Mouse (Mus musculus): ENCODE measurements around the gene Oasl2. TPM values are rescaled to one million over a fixed set of nuclear protein-coding genes. Genes with fewer than 3 reads are reported as not detected.

Oasl2 gene
- total and polyA plus RNA-seq, 3 experiments: 0.31 TPM; not detected in 2

GRCm38 (mm10) chr5:114951279-114951880, 54.6 kb downstream of the Oasl2 start:
- Histone ChIP-seq H3K4me2 (ENCODE audit: insufficient read depth, low read depth, poor library complexity, severe bottlenecking) (no peak overlapping the region), H3K27ac (ENCODE audit: insufficient read depth, low read depth) (no peak overlapping the region), H3K9ac (ENCODE audit: insufficient read depth, low read depth) (no peak overlapping the region), H3K36me3 (replicated peaks in 1 of 2; ENCODE audit: control insufficient read depth in 1 of 2, insufficient read depth in 1 of 2, low read length in 1 of 2) (peaks cover 37 to 55% of the 10 kb centered on the region in 2 experiments), H3K9me3 (replicated peaks; ENCODE audit: low read length) (no peaks in the 10 kb centered on the region), H3K27me3 (replicated peaks) (no peaks in the 10 kb centered on the region), H3K79me2 (replicated peaks; ENCODE audit: control insufficient read depth, extremely low read depth, insufficient read depth, poor library complexity, severe bottlenecking) (no peaks in the 10 kb centered on the region), H3K4me1 (ENCODE audit: control insufficient read depth in 1 of 2, insufficient read depth in 2 of 2) (peaks cover 0 to 14% of the 10 kb centered on the region in 2 experiments; a peak in 3 of 4 replicates), H3K4me3 (replicated peaks in 1 of 3; ENCODE audit: low read depth in 2 of 3, low read length in 2 of 3, poor library complexity in 1 of 3) (no peak overlapping the region)
- no peak for DNase-seq (ENCODE audit: extremely low read depth)
- dilution Hi-C loops (cut with MboI; ENCODE audit: extremely low pct_ligation_motif_present, extremely low pct_unique_long_range_greater_than_20kb, low sequenced_read_pairs) (no loop called here), in situ Hi-C loops (cut with MboI; ENCODE audit: low pct_ligation_motif_present, low pct_unique_long_range_greater_than_20kb, low sequenced_read_pairs) (no loop called here)
- TF ChIP-seq CHD2 (IDR thresholded peaks at IDR 0.05; ENCODE audit: low read length) (no peak), MXI1 (IDR thresholded peaks at IDR 0.05; ENCODE audit: low read depth, low read length) (no peak), CTCF (conservative IDR thresholded peaks at IDR 0.05 in 1 of 2, IDR thresholded peaks at IDR 0.05 in 1 of 2; ENCODE audit: low read depth in 2 of 2, low read length in 2 of 2) (no peak)

GRCm38 (mm10) chr5:114953326-114953725, 56.6 kb downstream of the Oasl2 start:
- no peak for TF ChIP-seq IRF4 (IDR thresholded peaks at IDR 0.05; ENCODE audit: low read depth, low read length)
- no peak for TF ChIP-seq EP300 (IDR thresholded peaks at IDR 0.05; ENCODE audit: low read length)
- TF ChIP-seq GABPA (IDR thresholded peaks at IDR 0.05; ENCODE audit: insufficient replicate concordance, low read depth, low read length): no peak
- TF ChIP-seq NRF1 (IDR thresholded peaks at IDR 0.05; ENCODE audit: low read depth, low read length): no peak
- no peak for TF ChIP-seq MAFK (IDR thresholded peaks at IDR 0.05; ENCODE audit: insufficient replicate concordance, low read length)
- no peak for TF ChIP-seq ZNF384 (IDR thresholded peaks at IDR 0.05; ENCODE audit: low read depth, low read length)
- Histone ChIP-seq H3K9ac (ENCODE audit: insufficient read depth, low read depth) (no peak overlapping the region), H3K27me3 (replicated peaks) (no peaks in the 10 kb centered on the region), H3K27ac (ENCODE audit: insufficient read depth, low read depth) (no peak overlapping the region), H3K4me3 (replicated peaks in 1 of 3; ENCODE audit: low read depth in 2 of 3, low read length in 2 of 3, poor library complexity in 1 of 3) (no peak overlapping the region), H3K9me3 (replicated peaks; ENCODE audit: low read length) (no peaks in the 10 kb centered on the region), H3K36me3 (replicated peaks in 1 of 2; ENCODE audit: control insufficient read depth in 1 of 2, insufficient read depth in 1 of 2, low read length in 1 of 2) (peaks cover 18 to 35% of the 10 kb centered on the region in 2 experiments), H3K4me1 (ENCODE audit: control insufficient read depth in 1 of 2, insufficient read depth in 2 of 2) (peaks cover 0 to 14% of the 10 kb centered on the region in 2 experiments; a peak in 3 of 4 replicates), H3K4me2 (ENCODE audit: insufficient read depth, low read depth, poor library complexity, severe bottlenecking) (no peak overlapping the region), H3K79me2 (replicated peaks; ENCODE audit: control insufficient read depth, extremely low read depth, insufficient read depth, poor library complexity, severe bottlenecking) (no peaks in the 10 kb centered on the region)
- no peak for DNase-seq (ENCODE audit: extremely low read depth)
- dilution Hi-C loops (cut with MboI; ENCODE audit: extremely low pct_ligation_motif_present, extremely low pct_unique_long_range_greater_than_20kb, low sequenced_read_pairs): no loop called here
- in situ Hi-C loops (cut with MboI; ENCODE audit: low pct_ligation_motif_present, low pct_unique_long_range_greater_than_20kb, low sequenced_read_pairs): no loop called here

- no peak overlapping the region for H3K4me2 ChIP-seq (ENCODE audit: insufficient read depth, low read depth, poor library complexity, severe bottlenecking)
- in situ Hi-C loops (cut with MboI; ENCODE audit: low pct_ligation_motif_present, low pct_unique_long_range_greater_than_20kb, low sequenced_read_pairs) (no loop called here), dilution Hi-C loops (cut with MboI; ENCODE audit: extremely low pct_ligation_motif_present, extremely low pct_unique_long_range_greater_than_20kb, low sequenced_read_pairs) (no loop called here)
- H3K27ac ChIP-seq (ENCODE audit: insufficient read depth, low read depth): no peak overlapping the region
- no peak for DNase-seq (ENCODE audit: extremely low read depth)
- no peaks in the 10 kb centered on the region for H3K36me3 ChIP-seq (replicated peaks in 1 of 2; ENCODE audit: control insufficient read depth in 1 of 2, insufficient read depth in 1 of 2, low read length in 1 of 2)
- peaks cover 2% of the 10 kb centered on the region for H3K27me3 ChIP-seq (replicated peaks)
- H3K9ac ChIP-seq (ENCODE audit: insufficient read depth, low read depth): no peak overlapping the region
- no peaks in the 10 kb centered on the region for H3K4me1 ChIP-seq (ENCODE audit: control insufficient read depth in 1 of 2, insufficient read depth in 2 of 2)
- H3K79me2 ChIP-seq (replicated peaks; ENCODE audit: control insufficient read depth, extremely low read depth, insufficient read depth, poor library complexity, severe bottlenecking): no peaks in the 10 kb centered on the region
- no peaks in the 10 kb centered on the region for H3K9me3 ChIP-seq (replicated peaks; ENCODE audit: low read length)
- no peak for TF ChIP-seq ZKSCAN1 (IDR thresholded peaks at IDR 0.05; ENCODE audit: borderline replicate concordance, low read depth, low read length)
- H3K4me3 ChIP-seq (replicated peaks in 1 of 3; ENCODE audit: low read depth in 2 of 3, low read length in 2 of 3, poor library complexity in 1 of 3): no peak overlapping the region
Observed at GRCm38 (mm10) chr5:114958069-114958468, 61.3 kb downstream of the Oasl2 start.

Other genes with a start within 250 kb of the Oasl2 start
- gene Trpv4, start 238.5 kb upstream of the Oasl2 start, total RNA-seq (2012; rRNA removed): 0.13 TPM in 1 of 2 replicates, not detected in the other
- gene Trpv4, start 238.5 kb upstream of the Oasl2 start, total RNA-seq (2014; rRNA removed): not detected in 2 replicates
- gene Trpv4, start 238.5 kb upstream of the Oasl2 start, polyA plus RNA-seq (2012; ENCODE audit: insufficient read length, low read depth): 0.22 and 0.24 TPM in 2 replicates
- 25.5 and 28.3 TPM in 2 replicates for gene Gltp, start 206.0 kb upstream of the Oasl2 start, total RNA-seq (2012; rRNA removed)
- 23.6 and 23.8 TPM in 2 replicates for gene Gltp, start 206.0 kb upstream of the Oasl2 start, total RNA-seq (2014; rRNA removed)
- 90.4 and 98.4 TPM in 2 replicates for gene Gltp, start 206.0 kb upstream of the Oasl2 start, polyA plus RNA-seq (2012; ENCODE audit: insufficient read length, low read depth)
- gene Tchp, start 189.2 kb upstream of the Oasl2 start, total RNA-seq (2012; rRNA removed): 6.7 and 9.1 TPM in 2 replicates
- 4.3 and 4.9 TPM in 2 replicates for gene Tchp, start 189.2 kb upstream of the Oasl2 start, total RNA-seq (2014; rRNA removed)
- gene Tchp, start 189.2 kb upstream of the Oasl2 start, polyA plus RNA-seq (2012; ENCODE audit: insufficient read length, low read depth): 11.6 and 15.3 TPM in 2 replicates
- gene Ankrd13a, start 122.3 kb upstream of the Oasl2 start, total RNA-seq (2012; rRNA removed): 73.8 and 82.3 TPM in 2 replicates
- 80.8 and 89.4 TPM in 2 replicates for gene Ankrd13a, start 122.3 kb upstream of the Oasl2 start, total RNA-seq (2014; rRNA removed)
- 121 and 123 TPM in 2 replicates for gene Ankrd13a, start 122.3 kb upstream of the Oasl2 start, polyA plus RNA-seq (2012; ENCODE audit: insufficient read length, low read depth)
- 19.3 and 22.1 TPM in 2 replicates for gene Git2, start 121.4 kb upstream of the Oasl2 start, total RNA-seq (2012; rRNA removed)
- 9.4 and 12.3 TPM in 2 replicates for gene Git2, start 121.4 kb upstream of the Oasl2 start, total RNA-seq (2014; rRNA removed)
- gene Git2, start 121.4 kb upstream of the Oasl2 start, polyA plus RNA-seq (2012; ENCODE audit: insufficient read length, low read depth): 25.5 and 29.4 TPM in 2 replicates
- 15.5 and 17.5 TPM in 2 replicates for gene 1500011B03Rik, start 73.5 kb upstream of the Oasl2 start, total RNA-seq (2012; rRNA removed)
- 39.1 and 39.7 TPM in 2 replicates for gene 1500011B03Rik, start 73.5 kb upstream of the Oasl2 start, total RNA-seq (2014; rRNA removed)
- gene 1500011B03Rik, start 73.5 kb upstream of the Oasl2 start, polyA plus RNA-seq (2012; ENCODE audit: insufficient read length, low read depth): 31.4 and 35.5 TPM in 2 replicates
- gene 4930519G04Rik, start 43.3 kb upstream of the Oasl2 start, total RNA-seq (2012; rRNA removed): not detected in 2 replicates
- not detected in 2 replicates for gene 4930519G04Rik, start 43.3 kb upstream of the Oasl2 start, total RNA-seq (2014; rRNA removed)
- gene 4930519G04Rik, start 43.3 kb upstream of the Oasl2 start, polyA plus RNA-seq (2012; ENCODE audit: insufficient read length, low read depth): not detected in 2 replicates
- 0.04 TPM in 1 of 2 replicates, not detected in the other for gene Gm9936, start 38.3 kb upstream of the Oasl2 start, total RNA-seq (2012; rRNA removed)
- 0.15 and 0.26 TPM in 2 replicates for gene Gm9936, start 38.3 kb upstream of the Oasl2 start, total RNA-seq (2014; rRNA removed)
- 0.11 TPM in 1 of 2 replicates, not detected in the other for gene Gm9936, start 38.3 kb upstream of the Oasl2 start, polyA plus RNA-seq (2012; ENCODE audit: insufficient read length, low read depth)
- gene Oasl1, start 26.3 kb downstream of the Oasl2 start, total RNA-seq (2012; rRNA removed): not detected in 2 replicates
- gene Oasl1, start 26.3 kb downstream of the Oasl2 start, total RNA-seq (2014; rRNA removed): not detected in 2 replicates
- gene Oasl1, start 26.3 kb downstream of the Oasl2 start, polyA plus RNA-seq (2012; ENCODE audit: insufficient read length, low read depth): 0.37 and 0.46 TPM in 2 replicates
- gene 2210016L21Rik, start 45.2 kb downstream of the Oasl2 start, total RNA-seq (2012; rRNA removed): 21.6 TPM in 2 replicates
- gene 2210016L21Rik, start 45.2 kb downstream of the Oasl2 start, total RNA-seq (2014; rRNA removed): 11.0 and 11.5 TPM in 2 replicates
- 32.5 and 49.1 TPM in 2 replicates for gene 2210016L21Rik, start 45.2 kb downstream of the Oasl2 start, polyA plus RNA-seq (2012; ENCODE audit: insufficient read length, low read depth)
- not detected in 2 replicates for gene Hnf1a, start 74.2 kb downstream of the Oasl2 start, total RNA-seq (2012; rRNA removed)
- gene Hnf1a, start 74.2 kb downstream of the Oasl2 start, total RNA-seq (2014; rRNA removed): not detected in 2 replicates
- not detected in 2 replicates for gene Hnf1a, start 74.2 kb downstream of the Oasl2 start, polyA plus RNA-seq (2012; ENCODE audit: insufficient read length, low read depth)
- gene Sppl3, start 114.2 kb downstream of the Oasl2 start, total RNA-seq (2012; rRNA removed): 13.6 and 14.3 TPM in 2 replicates
- 12.1 and 14.9 TPM in 2 replicates for gene Sppl3, start 114.2 kb downstream of the Oasl2 start, total RNA-seq (2014; rRNA removed)
- gene Sppl3, start 114.2 kb downstream of the Oasl2 start, polyA plus RNA-seq (2012; ENCODE audit: insufficient read length, low read depth): 18.3 and 29.2 TPM in 2 replicates
- gene Gm10401, start 201.4 kb downstream of the Oasl2 start, total RNA-seq (2012; rRNA removed): 1.7 and 3.2 TPM in 2 replicates
- not detected in 2 replicates for gene Gm10401, start 201.4 kb downstream of the Oasl2 start, total RNA-seq (2014; rRNA removed)
- 6.9 and 10.9 TPM in 2 replicates for gene Gm10401, start 201.4 kb downstream of the Oasl2 start, polyA plus RNA-seq (2012; ENCODE audit: insufficient read length, low read depth)
- 49.2 and 57.8 TPM in 2 replicates for gene Acads, start 222.4 kb downstream of the Oasl2 start, total RNA-seq (2012; rRNA removed)
- gene Acads, start 222.4 kb downstream of the Oasl2 start, total RNA-seq (2014; rRNA removed): 43.1 and 46.6 TPM in 2 replicates
- 37.7 and 43.0 TPM in 2 replicates for gene Acads, start 222.4 kb downstream of the Oasl2 start, polyA plus RNA-seq (2012; ENCODE audit: insufficient read length, low read depth)
- gene Unc119b, start 238.0 kb downstream of the Oasl2 start, total RNA-seq (2012; rRNA removed): 21.7 and 22.6 TPM in 2 replicates
- gene Unc119b, start 238.0 kb downstream of the Oasl2 start, total RNA-seq (2014; rRNA removed): 11.9 and 13.3 TPM in 2 replicates
- 17.7 and 18.4 TPM in 2 replicates for gene Unc119b, start 238.0 kb downstream of the Oasl2 start, polyA plus RNA-seq (2012; ENCODE audit: insufficient read length, low read depth)